Mouse (Mus musculus) spleen, adult 2 months (tissue): ENCODE results near the gene Arl6ip5. TPM values are rescaled to one million over a fixed set of nuclear protein-coding genes. Genes with fewer than 3 reads are reported as not detected.

Experiments used
- DNase-seq, 2 experiments: peaks; one replicate each; pipeline versions ENCODE4 v3.0.0 to v3.0.0-alpha.2; 2012 to 2021; ENCODE audit warnings: low spot score in 2 of 2, low read depth in 1 of 2
- H3K27ac ChIP-seq: fragments of 200-500 bp; 2 replicates; pipeline ENCODE4 v1.5.1; 2012; ENCODE audit warnings: low read length, inconsistent platforms; ENCODE audit not compliant: insufficient read depth
- H3K27me3 ChIP-seq: fragments of 200-500 bp; 2 replicates; pipeline ENCODE4 v1.6.1; 2012; ENCODE audit warnings: mild to moderate bottlenecking, moderate library complexity, low read length, inconsistent platforms; ENCODE audit not compliant: control insufficient read depth, insufficient read depth
- H3K36me3 ChIP-seq: fragments of 200-500 bp; 2 replicates; pipeline ENCODE4 v1.6.1; 2012; ENCODE audit warnings: mild to moderate bottlenecking, low read length, inconsistent platforms; ENCODE audit not compliant: control insufficient read depth, insufficient read depth
- H3K4me1 ChIP-seq: fragments of 200-500 bp; 2 replicates; pipeline ENCODE4 v1.6.1; 2011; ENCODE audit warnings: inconsistent platforms; ENCODE audit not compliant: control insufficient read depth, insufficient read depth, insufficient read length
- H3K4me3 ChIP-seq: fragments of 200-500 bp; 2 replicates; pipeline ENCODE4 v1.5.1; 2011; ENCODE audit warnings: mild to moderate bottlenecking, inconsistent platforms; ENCODE audit not compliant: insufficient read depth, insufficient read length; ENCODE audit errors: extremely low read depth
- CTCF ChIP-seq: fragments of 200-500 bp; IDR thresholded peaks from 2 replicates; pipeline ENCODE4 v1.5.1; 2011; ENCODE audit warnings: mild to moderate bottlenecking, inconsistent platforms; ENCODE audit not compliant: insufficient read depth, insufficient read length, insufficient replicate concordance; ENCODE audit errors: extremely low read depth
- POLR2A ChIP-seq: fragments of 200-500 bp; IDR thresholded peaks from 2 replicates; pipeline ENCODE4 v1.6.1; 2011; ENCODE audit warnings: low read depth, low read length, inconsistent platforms
- whole genome bisulfite sequencing: fragments of 180-500 bp; shearing (Covaris S2); methylation state at CpG from one replicate; pipeline ENCODE4 v1.1.7; 2018; 5-methylcytosine and 5-hydroxymethylcytosine counted together
- polyA plus RNA-seq: library from polyadenylated mRNA; depleted of rRNA; stranded (reverse); fragments of >200 nt; gene quantifications from 2 replicates; pipeline ENCODE4 v1.2.3, GENCODE M21; 2012

Arl6ip5 gene
- polyA plus RNA-seq, 1 experiment, result 53.4 TPM

DNA sequence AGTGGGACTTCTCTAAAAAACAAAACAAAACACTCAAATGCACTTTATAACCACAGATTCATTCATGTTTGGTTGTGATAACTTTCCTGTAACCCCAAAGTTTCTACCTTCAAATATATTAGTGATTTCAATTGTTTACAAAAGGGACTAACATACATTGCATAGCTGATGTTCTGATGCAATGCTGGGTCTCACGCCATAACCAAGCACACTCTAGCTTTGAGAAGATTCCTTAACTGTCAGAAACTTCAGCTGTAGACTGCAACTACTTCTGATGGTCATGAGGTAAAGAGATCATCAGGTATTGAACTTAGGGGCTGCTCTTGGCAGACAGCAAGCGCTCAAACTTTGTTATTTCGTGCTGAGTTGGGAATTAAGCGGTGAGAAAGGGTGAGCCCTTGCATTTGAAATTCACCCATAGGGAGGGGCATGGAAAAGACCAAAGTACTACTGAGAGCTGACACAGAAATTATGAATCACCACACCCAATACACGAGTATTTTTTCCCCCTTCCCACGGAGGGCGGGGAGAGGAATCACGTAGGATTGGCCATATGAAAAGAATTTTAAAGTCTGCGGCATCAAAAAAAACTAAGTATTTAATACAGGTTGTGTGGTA is 6.1 kb upstream of the Arl6ip5 start:
- Histone ChIP-seq H3K36me3 (peaks cover 3% of the 10 kb centered on the region), H3K27me3 (no peaks in the 10 kb centered on the region), H3K4me3 (peak overlapping the region; percentile 74; the same call in 1 of the 2 replicates), H3K4me1 (peaks cover 7% of the 10 kb centered on the region; the same call in 1 of the 2 replicates), H3K27ac (no peak overlapping the region)
- DNase-seq, result no peak
- WGBS, result 33% methylated on average over 9 of the region's 9 CpGs
- no peak for TF ChIP-seq POLR2A
- no peak for TF ChIP-seq CTCF

- H3K4me3 ChIP-seq, result peak overlapping the region; percentile 74
- TF ChIP-seq POLR2A (no peak), CTCF (no peak)
- no peaks in the 10 kb centered on the region for H3K27me3 ChIP-seq
- H3K4me1 ChIP-seq, result peaks cover 7% of the 10 kb centered on the region; the same call in 1 of the 2 replicates
- H3K36me3 ChIP-seq, result peaks cover 3% of the 10 kb centered on the region
- under 1% methylated on average over 16 of the region's 16 CpGs for WGBS
- DNase-seq, result peak in 1 of 2 experiments; percentile 30
- H3K27ac ChIP-seq, result peak overlapping the region; percentile 49; the same call in 1 of the 2 replicates
Observed at GRCm38 (mm10) chr6:97204952-97205351, 5.5 kb upstream of the Arl6ip5 start.

GRCm38 (mm10) chr6:97205439-97205885 is 5.0 kb upstream of the Arl6ip5 start, which contains the start of gene Uba3:
TSS of gene Uba3 (minus strand) at chr6:97205647.
- Histone ChIP-seq H3K27me3 (no peaks in the 10 kb centered on the region), H3K36me3 (peaks cover 3% of the 10 kb centered on the region), H3K4me1 (peaks cover 7% of the 10 kb centered on the region; the same call in 1 of the 2 replicates), H3K27ac (peak within 1 kb of the TSS; percentile 49; the same call in 1 of the 2 replicates), H3K4me3 (peak within 1 kb of the TSS; percentile 74)
- TF ChIP-seq CTCF (no peak), POLR2A (peak; percentile 66)
- peak; percentile 97 to 100 for DNase-seq
- WGBS, result under 1% methylated on average over 38 of the region's 38 CpGs

- H3K4me1 ChIP-seq, result peaks cover 9% of the 10 kb centered on the region; the same call in 1 of the 2 replicates
- no peak for TF ChIP-seq POLR2A
- TF ChIP-seq CTCF, result no peak
- WGBS, result 75% methylated on average over 4 of the region's 4 CpGs
Observed at GRCm38 (mm10) chr6:97207085-97207484, 3.4 kb upstream of the Arl6ip5 start.

DNA sequence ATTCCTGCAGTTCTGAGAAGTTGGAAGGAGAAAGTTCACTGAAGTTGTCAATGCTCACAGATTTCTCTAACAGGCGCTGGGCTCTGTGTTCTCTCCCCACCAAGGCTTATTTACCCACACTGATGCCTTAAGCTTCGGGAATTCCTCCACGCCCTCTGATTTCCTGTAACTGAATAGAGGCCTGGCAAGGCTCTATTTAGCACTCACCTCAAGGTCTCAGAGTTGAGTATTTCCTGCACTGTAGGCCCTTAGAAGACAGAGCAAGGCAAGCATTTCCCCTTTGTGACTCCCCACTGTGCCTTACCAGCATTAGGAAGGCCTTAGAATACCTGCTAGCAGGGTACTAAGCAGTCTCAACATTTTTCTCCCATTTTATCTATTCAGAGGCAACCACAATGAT is 2.1 kb upstream of the Arl6ip5 start:
- H3K36me3 ChIP-seq, result no peaks in the 10 kb centered on the region
- H3K27me3 ChIP-seq, result no peaks in the 10 kb centered on the region
- WGBS, result 21% methylated on average over 3 of the region's 3 CpGs
- no peak for DNase-seq
- H3K27ac ChIP-seq, result peak overlapping the region; percentile 49; the same call in 1 of the 2 replicates
- TF ChIP-seq CTCF (no peak), POLR2A (no peak)
- H3K4me3 ChIP-seq, result no peak overlapping the region
- H3K4me1 ChIP-seq, result peaks cover 15% of the 10 kb centered on the region; the same call in 1 of the 2 replicates

More at GRCm38 (mm10) chr6:97207085-97207484, 3.4 kb upstream of the Arl6ip5 start:
- no peaks in the 10 kb centered on the region for H3K36me3 ChIP-seq
- no peak overlapping the region for H3K27ac ChIP-seq
- H3K4me3 ChIP-seq, result no peak overlapping the region
- no peaks in the 10 kb centered on the region for H3K27me3 ChIP-seq
- no peak for DNase-seq

GRCm38 (mm10) chr6:97209201-97209600 is 1.3 kb upstream of the Arl6ip5 start:
- Histone ChIP-seq H3K36me3 (no peaks in the 10 kb centered on the region), H3K27ac (no peak overlapping the region), H3K4me3 (no peak overlapping the region), H3K27me3 (no peaks in the 10 kb centered on the region), H3K4me1 (peaks cover 19% of the 10 kb centered on the region; the same call in 1 of the 2 replicates)
- TF ChIP-seq CTCF (no peak), POLR2A (no peak)
- no peak for DNase-seq
- WGBS, result 66% methylated on average over 3 of the region's 3 CpGs

- 69% methylated on average over 4 of the region's 4 CpGs for WGBS
- H3K36me3 ChIP-seq, result peaks cover 2% of the 10 kb centered on the region; the same call in 1 of the 2 replicates
- no peak for DNase-seq
- no peak for TF ChIP-seq POLR2A
- no peak for TF ChIP-seq CTCF
- H3K27ac ChIP-seq, result peak overlapping the region; percentile 59
- H3K27me3 ChIP-seq, result no peaks in the 10 kb centered on the region
- no peak overlapping the region for H3K4me3 ChIP-seq
- H3K4me1 ChIP-seq, result peaks cover 17% of the 10 kb centered on the region; the same call in 1 of the 2 replicates
Observed at GRCm38 (mm10) chr6:97209751-97210150, 738 bp upstream of the Arl6ip5 start.
